Mouse (Mus musculus): ENCODE data around the gene Csdc2.

DNA sequence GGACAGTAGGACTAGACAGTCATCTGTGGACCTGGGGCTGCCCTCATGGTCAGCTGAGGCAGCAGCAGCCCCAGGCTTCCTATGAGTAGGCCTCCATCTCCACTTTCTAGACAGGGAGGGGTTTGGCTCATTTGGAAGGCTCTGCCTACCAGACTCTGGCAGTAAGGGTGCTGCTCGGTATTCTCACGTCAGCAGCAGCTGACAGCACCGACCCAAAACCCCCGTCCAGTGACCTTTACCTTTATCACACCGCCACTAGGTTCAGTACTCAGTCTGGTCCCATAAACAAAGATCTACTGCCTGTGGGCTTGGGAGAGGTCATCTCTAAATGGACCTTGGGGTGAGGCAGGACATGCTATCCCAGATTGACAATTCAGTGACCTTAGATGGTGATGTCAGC, 20.9 kb upstream of the Csdc2 start:
- no peak for TF ChIP-seq POLR2A (IDR thresholded peaks at IDR 0.05; ENCODE audit: low read depth, low read length)
- TF ChIP-seq CTCF (IDR thresholded peaks at IDR 0.05; ENCODE audit: borderline replicate concordance, insufficient read depth, low read length), result no peak

Measured in embryonic fibroblast, embryonic 13.5 days (primary cell).